Mouse (Mus musculus) erythroblast, embryonic 14.5 days (primary cell): ENCODE data around the gene 4931428L18Rik.

Experiments used
- GATA1 ChIP-seq: IDR thresholded peaks from 2 replicates; pipeline ENCODE4 v1.6.1; 2012; ENCODE audit warnings: low read length, inconsistent platforms, mixed read lengths
- TAL1 ChIP-seq: IDR thresholded peaks from 3 replicates; pipeline ENCODE4 v1.6.1; 2012; ENCODE audit warnings: low read length, inconsistent platforms, mixed read lengths

DNA sequence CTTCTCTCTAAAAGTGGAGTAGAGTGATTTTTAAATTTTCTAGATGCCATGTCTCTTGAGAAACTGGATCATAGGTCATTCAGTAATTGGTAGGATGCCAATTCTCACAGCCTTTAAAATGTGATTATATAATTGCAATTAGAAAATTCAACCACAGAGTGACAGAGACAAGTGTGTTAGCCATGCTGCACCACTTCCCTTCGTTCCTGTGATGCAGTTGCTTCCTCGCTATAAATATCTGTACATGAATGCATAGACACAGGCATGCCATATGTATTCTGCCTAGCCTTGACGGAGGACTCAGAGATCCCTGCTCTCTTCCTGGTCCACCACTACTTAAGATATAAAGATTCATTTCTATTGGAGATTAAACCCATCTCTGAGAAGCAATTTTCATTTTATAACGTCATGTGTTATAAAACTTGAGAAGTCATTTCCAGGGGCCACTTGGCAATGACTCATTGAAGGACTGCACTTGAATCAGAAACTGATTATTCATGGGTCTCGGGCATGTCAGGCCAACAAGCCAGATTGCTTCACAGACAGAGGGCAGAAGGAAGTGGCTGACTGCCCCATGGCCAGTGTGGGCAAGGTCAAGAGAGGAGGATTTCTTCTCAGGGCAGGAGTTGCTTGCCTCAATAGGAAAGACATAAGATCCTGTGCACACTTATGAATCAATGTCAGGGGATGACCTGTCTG is 172.4 kb downstream of the 4931428L18Rik start:
- TF ChIP-seq GATA1 (no peak), TAL1 (no peak)
